In the genomic region with DNA sequence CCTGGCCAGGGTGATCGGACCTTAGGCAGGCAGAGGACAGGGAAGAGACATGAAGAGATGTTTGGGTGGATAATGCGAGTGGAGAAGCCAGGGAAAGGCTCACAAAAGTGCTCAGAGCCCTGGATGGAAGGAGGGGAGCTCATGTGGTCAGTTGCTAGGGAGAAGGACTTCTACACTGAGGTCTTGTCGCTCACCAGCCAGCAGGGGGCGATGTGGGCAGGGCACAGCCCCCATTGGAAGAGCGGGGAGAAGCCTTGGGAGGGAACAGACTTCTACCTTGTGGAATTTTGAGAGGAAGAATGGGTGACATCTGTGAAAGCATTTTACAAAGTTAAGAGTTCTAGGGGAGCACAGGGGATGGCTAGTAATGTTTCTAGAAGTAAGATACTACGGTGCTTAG, we compare ENCODE assay signal across 9 mouse cellular contexts. TPM values are rescaled to one million over a fixed set of nuclear protein-coding genes. Genes with fewer than 3 reads are reported as not detected.
DNase-seq lines count a peak whose midpoint lies in the region; TF ChIP-seq lines count a peak whose summit lies in the region.
"Had no signal": no experiment of that assay in that cellular context is flagged by ENCODE, and none has a peak within 500 bp of the region (broad histone marks: within the 10 kb centered on the region; RNA-seq: fewer than 3 reads in every experiment).

No protein-coding gene starts in this region.

- intact Hi-C loops in left cerebral cortex, postnatal 4 days (cut with DNase I), result no loop called here

- H3K4me3 ChIP-seq in layer of hippocampus, adult 2 months, result no peak overlapping the region
- H3K4me3 ChIP-seq: kidney, embryonic 15.5 days had no signal

- H3K27ac ChIP-seq in layer of hippocampus, adult 2 months, result no peak overlapping the region
- H3K27ac ChIP-seq: kidney, embryonic 15.5 days had no signal

- peak; percentile 38 for DNase-seq in adrenal gland, postnatal 25 days
- DNase-seq in adrenal gland, adult 8-10 months, result no peak
- DNase-seq in layer of hippocampus, adult 2 months (ENCODE audit: low spot score in 2 of 2), result peak in 1 of 2 experiments; percentile 56
- DNase-seq in layer of hippocampus, adult 8-10 months (ENCODE audit: low spot score in 2 of 2), result no peak
- DNase-seq in MEL-GATA-1-ER (ENCODE audit: extremely low read depth, low read depth), result peak; percentile 8
- DNase-seq in naive thymus-derived CD4-positive, alpha-beta T cell, adult 2 months (ENCODE audit: low read depth), result peak; percentile 27
- no peak for DNase-seq in kidney, adult 18-20 months
- DNase-seq in left cerebral cortex, postnatal 4 days, result no peak

- peak; percentile 82 for TF ChIP-seq CTCF in layer of hippocampus, adult 2 months (conservative IDR thresholded peaks at IDR 0.05)

RNA-seq across cellular contexts. Expression of gene Spock2, which starts 18.1 kb away (rescaled TPM):
- 27.3 and 35.2 TPM in 2 replicates for total RNA-seq in adrenal gland, postnatal 25 days (2021)
- 10 to 100 TPM; 55.0 to 86.5 (median 65.1) TPM for total RNA-seq in adrenal gland, adult 8-10 months (2022)
- total RNA-seq in layer of hippocampus, adult 2 months (2021), result 100 to 1,000 TPM; 476 to 514 TPM
- total RNA-seq in layer of hippocampus, adult 8-10 months (2022), result 100 to 1,000 TPM; 467 to 536 (median 508) TPM
- total RNA-seq in left cerebral cortex, postnatal 4 days (2021), result 100 to 1,000 TPM; 312 to 345 TPM

Comparison
In these comparisons a context has a peak if more than half of its experiments do, and no peak if none do; other contexts are left out.
1. DNase-seq: peak in adrenal gland, postnatal 25 days (single experiment), MEL-GATA-1-ER (single experiment) and naive thymus-derived CD4-positive, alpha-beta T cell, adult 2 months (single experiment); none in adrenal gland, adult 8-10 months (single experiment), layer of hippocampus, adult 8-10 months (0 of 2), kidney, adult 18-20 months (single experiment) and left cerebral cortex, postnatal 4 days (single experiment).